Mouse (Mus musculus) megakaryocyte-erythroid progenitor cell, adult 5-6 weeks (primary cell): Measurements from ENCODE around the gene Nppb. TPM values are rescaled to one million over a fixed set of nuclear protein-coding genes. Genes with fewer than 3 reads are reported as not detected.

ENCODE experiments used
- ATAC-seq: replicated peaks from 2 replicates; pipeline ENCODE4 v1.8.0; 2016; ENCODE audit warnings: mild to moderate bottlenecking, inconsistent platforms; ENCODE audit not compliant: severe bottlenecking, poor library complexity, low FRiP score, low TSS enrichment
- total RNA-seq, 2 experiments: library from RNA; stranded (forward) in 1 of 2; stranded (reverse) in 1 of 2; fragments of 200-1000, 215-1000 nt in 1 of 2; fragments of >200 nt in 1 of 2; fragmentation: Nextera tagmentation in 1 of 2; gene quantifications; 2 replicates each; pipeline ENCODE4 v1.2.3; 2014 to 2017

Nppb gene
- total RNA-seq, 2 experiments from 2014 or later: not detected

- ATAC-seq: no peak
Measured at GRCm38 (mm10) chr4:148030506-148030905, 44.9 kb downstream of the Nppb start.

DNA sequence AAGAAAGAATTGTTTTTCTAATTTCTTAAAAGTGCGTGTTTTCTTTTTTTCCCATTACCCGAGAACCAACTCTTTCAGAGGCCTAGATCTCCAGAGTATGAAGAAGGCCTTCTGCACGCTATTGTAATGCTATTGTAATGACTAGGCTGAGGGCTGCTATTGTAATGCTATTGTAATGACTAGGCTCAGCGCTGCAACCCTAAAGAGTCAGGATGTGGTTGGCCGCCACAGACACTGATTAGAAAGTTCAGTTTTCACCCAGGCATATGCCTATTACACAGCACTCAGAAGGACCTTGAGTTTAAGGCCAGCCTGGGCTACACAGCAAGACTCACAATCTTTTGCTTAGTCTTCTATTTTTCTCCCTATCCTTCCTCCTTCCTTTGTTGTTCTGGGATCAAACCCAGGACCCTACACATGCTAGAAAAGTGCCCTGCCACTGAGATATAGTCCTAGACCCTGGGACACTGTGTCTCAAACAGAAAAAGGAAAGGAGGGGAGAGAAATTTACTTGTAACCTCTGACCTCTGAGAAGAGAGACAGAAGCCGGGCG, 48.3 kb downstream of the Nppb start:
- ATAC-seq: 0 out of 2 replicates have a peak, but pooled peaks have one; percentile 31

- no peak for ATAC-seq
Measured at GRCm38 (mm10) chr4:148035440-148035839, 49.9 kb downstream of the Nppb start.

Other genes starting within 250 kb of the Nppb start
- 40.3 and 44.9 TPM in 2 replicates for gene Zfp984, start 176.0 kb upstream of the Nppb start, total RNA-seq (2014; fragmentation: Nextera tagmentation)
- 47.6 and 71.4 TPM in 2 replicates for gene Zfp984, start 176.0 kb upstream of the Nppb start, total RNA-seq (2017)
- gene Zfp933, start 137.4 kb upstream of the Nppb start, total RNA-seq (2014; fragmentation: Nextera tagmentation): 4.2 and 9.7 TPM in 2 replicates
- gene Zfp933, start 137.4 kb upstream of the Nppb start, total RNA-seq (2017): 4.2 and 6.4 TPM in 2 replicates
- gene Miip, start 117.0 kb upstream of the Nppb start, total RNA-seq (2014; fragmentation: Nextera tagmentation): 48.9 and 75.8 TPM in 2 replicates
- 30.4 and 36.7 TPM in 2 replicates for gene Miip, start 117.0 kb upstream of the Nppb start, total RNA-seq (2017)
- 6.2 and 12.6 TPM in 2 replicates for gene Fv1, start 116.8 kb upstream of the Nppb start, total RNA-seq (2014; fragmentation: Nextera tagmentation)
- gene Fv1, start 116.8 kb upstream of the Nppb start, total RNA-seq (2017): 10.4 and 21.7 TPM in 2 replicates
- gene Mfn2, start 81.1 kb upstream of the Nppb start, total RNA-seq (2014; fragmentation: Nextera tagmentation): 26.1 and 28.1 TPM in 2 replicates
- 22.2 and 32.1 TPM in 2 replicates for gene Mfn2, start 81.1 kb upstream of the Nppb start, total RNA-seq (2017)
- gene Plod1, start 49.0 kb upstream of the Nppb start, total RNA-seq (2014; fragmentation: Nextera tagmentation): 1.3 and 5.4 TPM in 2 replicates
- gene Plod1, start 49.0 kb upstream of the Nppb start, total RNA-seq (2017): 1.8 and 2.9 TPM in 2 replicates
- gene 2510039O18Rik, start 44.9 kb upstream of the Nppb start, total RNA-seq (2014; fragmentation: Nextera tagmentation): 22.5 and 23.7 TPM in 2 replicates
- gene 2510039O18Rik, start 44.9 kb upstream of the Nppb start, total RNA-seq (2017): 21.4 and 27.4 TPM in 2 replicates
- gene Nppa, start 14.9 kb downstream of the Nppb start, total RNA-seq (2014; fragmentation: Nextera tagmentation): not detected in 2 replicates
- not detected in 2 replicates for gene Nppa, start 14.9 kb downstream of the Nppb start, total RNA-seq (2017)
- 5.6 and 6.9 TPM in 2 replicates for gene Clcn6, start 53.0 kb downstream of the Nppb start, total RNA-seq (2014; fragmentation: Nextera tagmentation)
- 2.9 and 4.4 TPM in 2 replicates for gene Clcn6, start 53.0 kb downstream of the Nppb start, total RNA-seq (2017)
- gene Mthfr, start 53.3 kb downstream of the Nppb start, total RNA-seq (2014; fragmentation: Nextera tagmentation): 2.2 and 5.8 TPM in 2 replicates
- gene Mthfr, start 53.3 kb downstream of the Nppb start, total RNA-seq (2017): 3.3 and 4.0 TPM in 2 replicates
- 15.4 and 26.3 TPM in 2 replicates for gene Agtrap, start 102.2 kb downstream of the Nppb start, total RNA-seq (2014; fragmentation: Nextera tagmentation)
- 11.6 and 20.4 TPM in 2 replicates for gene Agtrap, start 102.2 kb downstream of the Nppb start, total RNA-seq (2017)
- 25.1 and 28.9 TPM in 2 replicates for gene Mad2l2, start 144.6 kb downstream of the Nppb start, total RNA-seq (2014; fragmentation: Nextera tagmentation)
- gene Mad2l2, start 144.6 kb downstream of the Nppb start, total RNA-seq (2017): 5.8 and 10.9 TPM in 2 replicates
- gene Draxin, start 144.9 kb downstream of the Nppb start, total RNA-seq (2014; fragmentation: Nextera tagmentation): not detected in 2 replicates
- gene Draxin, start 144.9 kb downstream of the Nppb start, total RNA-seq (2017): not detected in 2 replicates
- gene Fbxo6, start 166.4 kb downstream of the Nppb start, total RNA-seq (2014; fragmentation: Nextera tagmentation): 19.7 and 25.6 TPM in 2 replicates
- 10.5 and 12.7 TPM in 2 replicates for gene Fbxo6, start 166.4 kb downstream of the Nppb start, total RNA-seq (2017)
- 6.0 and 6.6 TPM in 2 replicates for gene Fbxo44, start 174.7 kb downstream of the Nppb start, total RNA-seq (2014; fragmentation: Nextera tagmentation)
- 4.1 and 5.5 TPM in 2 replicates for gene Fbxo44, start 174.7 kb downstream of the Nppb start, total RNA-seq (2017)
- not detected in 2 replicates for gene Fbxo2, start 174.8 kb downstream of the Nppb start, total RNA-seq (2014; fragmentation: Nextera tagmentation)
- gene Fbxo2, start 174.8 kb downstream of the Nppb start, total RNA-seq (2017): not detected in 2 replicates